Mouse (Mus musculus) forebrain, embryonic 12.5 days (tissue): ENCODE data around the gene Olfr688. TPM values are rescaled to one million over a fixed set of nuclear protein-coding genes. Genes with fewer than 3 reads are reported as not detected.

Source experiments
- ATAC-seq: fragments of 200-750 bp; cut with Nextera tagmentation; 2 replicates; pipeline ENCODE4 v1.8.0; 2017; ENCODE audit warnings: moderate TSS enrichment; ENCODE audit not compliant: low FRiP score
- H3K27ac ChIP-seq: fragments of 300-500 bp; sonication (generic); 2 replicates; pipeline ENCODE4 v1.5.1; 2016; ENCODE audit warnings: mild to moderate bottlenecking
- H3K27me3 ChIP-seq: fragments of 300-500 bp; sonication (generic); 2 replicates; pipeline ENCODE4 v1.6.1; 2016; ENCODE audit warnings: mild to moderate bottlenecking
- H3K36me3 ChIP-seq: fragments of 300-500 bp; sonication (generic); replicated peaks from 2 replicates; pipeline ENCODE4 v1.6.1; 2016; ENCODE audit warnings: mild to moderate bottlenecking
- H3K4me1 ChIP-seq: fragments of 300-500 bp; sonication (generic); 2 replicates; pipeline ENCODE4 v1.6.1; 2016
- H3K4me2 ChIP-seq: fragments of 300-500 bp; sonication (generic); 2 replicates; pipeline ENCODE4 v1.6.1; 2016; ENCODE audit warnings: mild to moderate bottlenecking, moderate library complexity
- H3K4me3 ChIP-seq: fragments of 300-500 bp; sonication (generic); replicated peaks from 2 replicates; pipeline ENCODE4 v1.5.1; 2016; ENCODE audit warnings: mild to moderate bottlenecking
- H3K9ac ChIP-seq: fragments of 300-500 bp; sonication (generic); 2 replicates; pipeline ENCODE4 v1.6.1; 2016; ENCODE audit warnings: mild to moderate bottlenecking
- H3K9me3 ChIP-seq: fragments of 300-500 bp; sonication (generic); 2 replicates; pipeline ENCODE4 v1.6.1; 2016
- WGBS: fragments of 180-500 bp; shearing (Covaris S2); methylation state at CpG from one replicate; pipeline ENCODE4 v1.1.7; 2016; 5-methylcytosine and 5-hydroxymethylcytosine counted together
- polyA plus RNA-seq: library from polyadenylated mRNA; unstranded; fragments of >200 nt; fragmentation: Nextera tagmentation; extraction: Ambion mirVana; gene quantifications from 2 replicates; pipeline ENCODE4 v1.2.1, GENCODE M21; 2016

Olfr688 gene
- polyA plus RNA-seq, result not detected in 2 replicates

DNA sequence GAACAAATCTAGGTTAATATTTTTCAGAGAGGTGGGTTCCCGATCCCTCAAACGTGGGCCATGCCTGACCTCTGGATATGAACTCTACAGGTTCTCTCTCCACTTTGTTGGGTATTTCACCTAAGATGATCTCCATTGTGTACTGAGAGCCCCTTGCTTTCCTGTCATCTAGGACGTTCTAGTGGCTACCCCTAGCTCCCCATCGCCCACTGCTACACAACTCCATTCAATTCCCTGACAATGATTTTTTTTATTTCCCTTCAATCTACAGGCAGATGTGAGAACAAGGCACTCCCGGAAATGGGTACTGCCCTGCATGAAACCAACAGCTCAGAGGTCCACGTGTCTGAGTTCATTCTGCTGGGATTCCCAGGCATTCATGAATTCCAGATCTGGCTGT lies at the start of gene Olfr688:
Olfr688 (plus strand) TSS at position 301 of the 400 bp plus-strand sequence.
- Histone ChIP-seq H3K9ac (no peak within 1 kb of the TSS), H3K27ac (no peak within 1 kb of the TSS), H3K36me3 (no peaks in the 10 kb centered on the region), H3K4me2 (no peak within 1 kb of the TSS), H3K27me3 (no peaks in the 10 kb centered on the region), H3K4me1 (0 out of 2 replicates have a peak, but pooled peaks cover under 1% of the 10 kb centered on the region), H3K4me3 (no peak within 1 kb of the TSS), H3K9me3 (no peaks in the 10 kb centered on the region)
- no peak for ATAC-seq
- WGBS, result 79% methylated on average over 6 of the region's 6 CpGs

DNA sequence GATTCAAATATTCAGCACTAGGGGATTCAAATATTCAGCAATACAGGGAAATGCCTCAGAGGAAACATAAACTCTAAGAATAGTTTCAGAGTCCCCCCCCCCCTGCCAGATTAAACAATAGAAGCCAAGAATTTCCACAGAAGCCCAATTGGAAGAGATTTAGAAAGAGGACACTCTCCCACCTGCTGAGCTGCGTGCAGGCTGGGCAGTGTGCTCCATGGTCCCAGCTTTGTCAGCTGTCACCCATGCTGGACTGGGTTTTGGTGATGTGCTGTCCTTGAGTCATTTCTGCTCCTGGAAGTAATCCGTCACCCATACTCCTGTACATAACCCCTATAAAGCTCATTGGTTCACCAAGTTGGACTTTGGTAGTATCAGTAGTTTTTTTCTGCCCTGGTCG lies 40.2 kb upstream of the Olfr688 start:
- no peak for ATAC-seq
- no peaks in the 10 kb centered on the region for H3K9me3 ChIP-seq
- no peak overlapping the region for H3K4me3 ChIP-seq
- H3K27ac ChIP-seq, result no peak overlapping the region
- no peaks in the 10 kb centered on the region for H3K36me3 ChIP-seq
- 70% methylated on average over 3 of the region's 3 CpGs for WGBS
- no peaks in the 10 kb centered on the region for H3K4me1 ChIP-seq
- no peak overlapping the region for H3K4me2 ChIP-seq
- H3K9ac ChIP-seq, result no peak overlapping the region
- no peaks in the 10 kb centered on the region for H3K27me3 ChIP-seq

DNA sequence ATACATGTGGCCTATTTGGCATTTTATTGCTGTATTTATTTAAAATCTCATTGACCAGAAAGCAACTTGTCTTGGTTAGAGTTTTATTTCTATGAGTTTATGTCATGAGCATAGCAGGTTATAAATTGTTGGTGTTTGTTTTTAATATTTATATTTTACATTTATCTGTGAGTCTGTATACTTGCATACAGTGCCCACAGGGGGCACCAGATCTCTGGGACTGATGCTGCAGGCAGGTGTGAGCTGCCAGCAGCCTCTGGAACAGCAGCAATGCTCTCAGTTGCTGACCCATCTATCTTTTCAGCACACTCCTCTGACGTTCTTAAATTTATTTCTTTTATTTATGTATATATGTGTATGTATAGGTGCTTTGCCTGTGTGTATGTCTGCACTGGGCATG lies 39.7 kb upstream of the Olfr688 start:
- Histone ChIP-seq H3K36me3 (no peaks in the 10 kb centered on the region), H3K4me1 (no peaks in the 10 kb centered on the region), H3K4me2 (no peak overlapping the region), H3K27me3 (no peaks in the 10 kb centered on the region), H3K9me3 (no peaks in the 10 kb centered on the region), H3K9ac (no peak overlapping the region), H3K27ac (no peak overlapping the region), H3K4me3 (no peak overlapping the region)
- WGBS, result 89% methylated on average over 1 of the region's 1 CpGs
- no peak for ATAC-seq

DNA sequence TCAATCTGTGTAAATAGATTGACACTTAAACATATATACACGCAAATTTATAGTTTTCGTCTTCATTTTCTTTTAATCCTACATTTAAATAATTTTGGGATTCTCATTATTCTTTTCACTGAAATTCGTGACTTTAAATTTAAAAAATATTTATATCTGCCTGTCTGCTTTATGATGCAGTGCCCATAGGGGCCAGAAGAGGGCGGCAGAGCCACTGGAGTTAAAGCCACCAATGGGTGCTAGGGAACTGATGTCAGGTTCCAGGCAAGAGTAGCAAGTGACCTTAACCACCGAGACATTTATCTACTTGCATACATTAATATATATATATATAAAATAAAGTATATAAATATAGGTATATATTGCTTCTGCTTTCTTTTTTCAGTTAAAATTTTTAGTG lies 31.2 kb upstream of the Olfr688 start:
- 70% methylated on average over 5 of the region's 5 CpGs for WGBS
- no peak overlapping the region for H3K27ac ChIP-seq

DNA sequence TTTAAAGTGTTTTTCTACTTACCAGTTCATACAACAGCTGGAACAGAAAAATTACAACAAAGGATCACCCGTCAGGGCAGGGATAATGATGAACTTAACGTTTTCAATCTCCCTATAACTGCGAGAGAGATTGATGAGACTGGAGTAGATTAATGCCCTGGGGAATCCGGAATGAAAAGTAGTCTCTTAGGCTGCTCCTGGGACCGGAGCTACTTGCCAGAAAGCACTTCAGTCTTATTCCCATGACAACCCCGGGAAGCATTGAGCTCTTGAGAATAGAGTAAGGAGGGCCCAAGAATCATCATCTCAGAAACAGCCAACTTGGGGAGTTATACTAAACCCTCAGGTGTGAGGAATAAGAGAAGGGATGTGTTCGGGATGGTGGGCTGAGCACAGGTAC lies 15.5 kb upstream of the Olfr688 start:
- no peak overlapping the region for H3K9ac ChIP-seq
- H3K4me3 ChIP-seq, result no peak overlapping the region
- H3K4me2 ChIP-seq, result no peak overlapping the region
- 74% methylated on average over 7 of the region's 7 CpGs for WGBS
- ATAC-seq, result no peak
- no peak overlapping the region for H3K27ac ChIP-seq
- H3K36me3 ChIP-seq, result no peaks in the 10 kb centered on the region
- no peaks in the 10 kb centered on the region for H3K9me3 ChIP-seq
- H3K4me1 ChIP-seq, result no peaks in the 10 kb centered on the region
- no peaks in the 10 kb centered on the region for H3K27me3 ChIP-seq

More for the DNA sequence above, 31.2 kb upstream of the Olfr688 start:
- H3K4me1 ChIP-seq, result no peaks in the 10 kb centered on the region
- no peak overlapping the region for H3K4me2 ChIP-seq
- no peak overlapping the region for H3K9ac ChIP-seq
- no peaks in the 10 kb centered on the region for H3K27me3 ChIP-seq
- no peaks in the 10 kb centered on the region for H3K9me3 ChIP-seq
- no peak for ATAC-seq
- H3K4me3 ChIP-seq, result no peak overlapping the region
- no peaks in the 10 kb centered on the region for H3K36me3 ChIP-seq

DNA sequence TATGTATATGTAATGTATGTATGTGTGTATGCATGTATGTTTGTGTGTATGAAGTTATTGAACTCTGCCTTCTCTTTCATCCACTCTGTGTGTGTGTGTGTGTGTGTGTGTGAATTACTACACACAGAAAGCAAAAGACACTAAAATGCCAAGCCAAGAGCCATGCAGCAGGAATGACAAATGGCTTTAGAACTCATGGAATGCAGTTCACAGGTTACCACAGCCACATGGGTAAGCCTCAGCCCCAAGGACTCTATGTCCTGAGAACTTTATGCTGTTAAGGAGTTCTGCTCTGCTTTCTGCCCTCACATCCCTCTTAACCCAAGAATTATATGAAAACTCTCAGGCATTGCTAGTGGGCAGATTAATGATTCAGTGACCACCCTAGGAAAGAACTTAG lies 2.2 kb downstream of the Olfr688 start:
- H3K9ac ChIP-seq, result no peak overlapping the region
- H3K36me3 ChIP-seq, result no peaks in the 10 kb centered on the region
- no peaks in the 10 kb centered on the region for H3K9me3 ChIP-seq
- ATAC-seq, result no peak
- no peak overlapping the region for H3K4me3 ChIP-seq
- no peak overlapping the region for H3K27ac ChIP-seq
- no peaks in the 10 kb centered on the region for H3K4me1 ChIP-seq
- no peak overlapping the region for H3K4me2 ChIP-seq
- H3K27me3 ChIP-seq, result no peaks in the 10 kb centered on the region

DNA sequence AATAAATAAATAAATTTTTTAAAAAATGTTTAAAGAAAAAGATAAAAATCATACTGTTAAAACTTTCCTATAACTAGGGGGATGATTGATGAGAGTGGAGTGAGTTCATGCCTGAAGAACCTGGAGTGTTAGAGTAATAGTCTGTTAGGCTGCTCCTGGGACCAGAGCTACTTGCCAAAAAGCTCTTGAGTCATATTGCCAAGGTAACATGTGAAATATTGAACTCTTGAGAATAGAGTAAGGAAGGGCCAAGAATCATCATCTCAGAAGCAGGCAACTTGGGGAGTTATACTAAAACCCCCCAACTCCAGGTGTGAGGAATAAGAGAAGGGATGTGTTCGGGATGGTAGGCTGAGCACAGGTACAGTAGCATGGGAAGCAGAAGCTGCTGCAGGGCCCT lies 23.0 kb downstream of the Olfr688 start, which contains the start of gene Olfr689:
Olfr689 (plus strand) TSS at position 301 of the 400 bp plus-strand sequence.
- Histone ChIP-seq H3K9ac (no peak within 1 kb of the TSS), H3K4me2 (no peak within 1 kb of the TSS), H3K9me3 (no peaks in the 10 kb centered on the region), H3K4me3 (no peak within 1 kb of the TSS), H3K4me1 (no peaks in the 10 kb centered on the region), H3K27ac (no peak within 1 kb of the TSS), H3K36me3 (no peaks in the 10 kb centered on the region), H3K27me3 (no peaks in the 10 kb centered on the region)
- WGBS, result 90% methylated on average over 1 of the region's 1 CpGs
- no peak for ATAC-seq

DNA sequence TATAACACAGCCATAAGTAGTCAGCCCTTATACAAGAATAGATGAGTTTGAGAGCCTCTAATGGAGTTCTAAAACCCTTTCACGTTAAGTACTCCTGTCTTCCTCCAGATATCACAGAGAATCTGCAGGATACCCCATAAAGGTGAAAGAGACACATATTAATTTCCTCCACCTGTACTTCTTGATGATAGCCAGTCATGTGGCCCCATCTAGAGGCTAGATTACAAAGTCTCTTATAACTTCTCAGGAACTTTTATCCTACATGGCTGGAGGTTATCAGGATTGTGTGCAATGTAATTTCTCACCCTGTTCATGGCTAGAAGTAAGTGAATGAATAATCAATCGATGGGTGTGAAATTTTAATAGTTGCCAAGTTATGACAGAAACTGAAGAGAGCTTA lies 37.4 kb downstream of the Olfr688 start:
- no peak overlapping the region for H3K4me2 ChIP-seq
- no peak overlapping the region for H3K4me3 ChIP-seq
- no peaks in the 10 kb centered on the region for H3K36me3 ChIP-seq
- no peak overlapping the region for H3K27ac ChIP-seq
- no peaks in the 10 kb centered on the region for H3K4me1 ChIP-seq
- 83% methylated on average over 2 of the region's 2 CpGs for WGBS
- no peak for ATAC-seq
- no peaks in the 10 kb centered on the region for H3K27me3 ChIP-seq
- no peaks in the 10 kb centered on the region for H3K9me3 ChIP-seq
- H3K9ac ChIP-seq, result no peak overlapping the region

DNA sequence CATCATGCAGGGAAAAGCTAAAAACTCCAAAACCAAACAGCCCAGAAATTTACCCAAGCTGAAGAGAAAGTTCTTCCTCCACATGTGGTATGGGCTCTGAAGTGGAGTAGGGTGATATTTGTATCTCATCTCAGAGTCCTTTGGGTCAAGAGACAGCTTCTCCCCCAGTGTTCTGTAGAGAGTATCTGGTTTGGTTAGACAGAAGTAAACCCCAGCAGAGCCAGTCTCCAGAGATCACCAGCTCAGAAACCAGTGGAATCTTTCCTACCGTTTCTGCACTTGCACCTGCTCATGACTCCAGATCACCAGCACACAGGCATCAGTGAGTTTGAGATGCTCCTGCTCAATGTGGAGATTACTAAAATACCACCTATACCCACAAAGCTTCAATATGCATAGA lies 46.1 kb downstream of the Olfr688 start, which contains the start of gene Olfr690:
Olfr690 (minus strand) TSS at position 101 of the 400 bp plus-strand sequence.
- Histone ChIP-seq H3K27ac (no peak within 1 kb of the TSS), H3K9me3 (no peaks in the 10 kb centered on the region), H3K36me3 (no peaks in the 10 kb centered on the region), H3K4me2 (no peak within 1 kb of the TSS), H3K4me1 (no peaks in the 10 kb centered on the region), H3K27me3 (no peaks in the 10 kb centered on the region), H3K9ac (no peak within 1 kb of the TSS), H3K4me3 (no peak within 1 kb of the TSS)
- 83% methylated on average over 1 of the region's 1 CpGs for WGBS
- no peak for ATAC-seq

Other genes with a start within 250 kb of the Olfr688 start
- not detected in 2 replicates for gene Olfr677, start 236.7 kb upstream of the Olfr688 start, polyA plus RNA-seq
- gene Olfr678, start 223.6 kb upstream of the Olfr688 start, polyA plus RNA-seq, result not detected in 2 replicates
- gene Olfr679, start 206.9 kb upstream of the Olfr688 start, polyA plus RNA-seq, result not detected in 2 replicates
- not detected in 2 replicates for gene Olfr680-ps1, start 195.3 kb upstream of the Olfr688 start, polyA plus RNA-seq
- not detected in 2 replicates for gene Olfr681, start 171.3 kb upstream of the Olfr688 start, polyA plus RNA-seq
- 0.13 TPM in 1 of 2 replicates, not detected in the other for gene Olfr683, start 141.1 kb upstream of the Olfr688 start, polyA plus RNA-seq
- not detected in 2 replicates for gene Olfr684, start 124.4 kb upstream of the Olfr688 start, polyA plus RNA-seq
- not detected in 2 replicates for gene Olfr685, start 102.1 kb upstream of the Olfr688 start, polyA plus RNA-seq
- gene Olfr686, start 80.6 kb upstream of the Olfr688 start, polyA plus RNA-seq, result not detected in 2 replicates
- not detected in 2 replicates for gene Olfr689, start 23.1 kb downstream of the Olfr688 start, polyA plus RNA-seq
- not detected in 2 replicates for gene Olfr690, start 46.0 kb downstream of the Olfr688 start, polyA plus RNA-seq
- not detected in 2 replicates for gene Olfr691, start 54.2 kb downstream of the Olfr688 start, polyA plus RNA-seq
- not detected in 2 replicates for gene Olfr692, start 80.1 kb downstream of the Olfr688 start, polyA plus RNA-seq
- gene Gm5901, start 86.9 kb downstream of the Olfr688 start, polyA plus RNA-seq, result not detected in 2 replicates
- 48.2 and 49.7 TPM in 2 replicates for gene Fam160a2, start 112.0 kb downstream of the Olfr688 start, polyA plus RNA-seq
- gene Cnga4, start 116.5 kb downstream of the Olfr688 start, polyA plus RNA-seq, result 0.10 and 0.19 TPM in 2 replicates
- 0.38 and 0.70 TPM in 2 replicates for gene Cckbr, start 137.6 kb downstream of the Olfr688 start, polyA plus RNA-seq
- gene Cavin3, start 194.2 kb downstream of the Olfr688 start, polyA plus RNA-seq, result 20.2 and 24.7 TPM in 2 replicates